Mouse (Mus musculus) natural killer cell, adult 2 months (primary cell): ENCODE data around the gene Tagln.

Source experiments
- DNase-seq, 2 experiments: peaks; one replicate each; pipeline ENCODE4 v3.0.0; 2022; ENCODE audit warnings: low spot score in 2 of 2

The Tagln gene

GRCm38 (mm10) chr9:45946182-45946871, 10.5 kb upstream of the Tagln start:
- no peak for DNase-seq

- DNase-seq: peak in 1 of 2 experiments; percentile 37
Measured at GRCm38 (mm10) chr9:45945721-45946120, 9.9 kb upstream of the Tagln start.

GRCm38 (mm10) chr9:45944506-45945400, 8.9 kb upstream of the Tagln start:
- peak; percentile 92 to 93 for DNase-seq

- DNase-seq: no peak
Measured at GRCm38 (mm10) chr9:45943628-45944505, 8.0 kb upstream of the Tagln start.

- DNase-seq: no peak
Measured at GRCm38 (mm10) chr9:45942916-45943315, 7.1 kb upstream of the Tagln start.

- DNase-seq: no peak
Measured at GRCm38 (mm10) chr9:45942464-45942863, 6.6 kb upstream of the Tagln start.

GRCm38 (mm10) chr9:45941329-45941888, 5.6 kb upstream of the Tagln start:
- DNase-seq: no peak

GRCm38 (mm10) chr9:45939794-45940193, 3.9 kb upstream of the Tagln start:
- no peak for DNase-seq

GRCm38 (mm10) chr9:45938952-45939637, 3.2 kb upstream of the Tagln start:
- DNase-seq: no peak

- no peak for DNase-seq
Measured at GRCm38 (mm10) chr9:45938088-45938487, 2.2 kb upstream of the Tagln start.

- DNase-seq: peak; percentile 53 to 56
Measured at GRCm38 (mm10) chr9:45936883-45937282, 1.0 kb upstream of the Tagln start.

- DNase-seq: no peak
Measured at GRCm38 (mm10) chr9:45932571-45933415, 3.1 kb downstream of the Tagln start.

- DNase-seq: no peak
Measured at GRCm38 (mm10) chr9:45931958-45932357, 3.9 kb downstream of the Tagln start.

GRCm38 (mm10) chr9:45929285-45929684, 6.6 kb downstream of the Tagln start:
- DNase-seq: no peak

GRCm38 (mm10) chr9:45919895-45920294, 16.0 kb downstream of the Tagln start:
- no peak for DNase-seq

GRCm38 (mm10) chr9:45917041-45917934, 18.6 kb downstream of the Tagln start:
- DNase-seq: no peak

GRCm38 (mm10) chr9:45915659-45916058, 20.2 kb downstream of the Tagln start:
- no peak for DNase-seq

GRCm38 (mm10) chr9:45911673-45912072, 24.2 kb downstream of the Tagln start:
- DNase-seq: peak; percentile 47 to 54

GRCm38 (mm10) chr9:45910995-45911394, 24.9 kb downstream of the Tagln start:
- no peak for DNase-seq
